Mouse (Mus musculus) adrenal gland, postnatal 14 days (tissue): ENCODE data around the gene F13b. TPM values are rescaled to one million over a fixed set of nuclear protein-coding genes. Genes with fewer than 3 reads are reported as not detected.

Experiments
- DNase-seq: peaks from one replicate; pipeline ENCODE4 v3.0.0; 2021; ENCODE audit warnings: mixed read lengths
- long read RNA-seq, 2 experiments: library from polyadenylated mRNA; stranded (forward); transcript quantifications; one replicate each; pipeline ENCODE4 v2.0.0; 2021
- total RNA-seq: library from RNA; stranded (reverse); gene quantifications from 2 replicates; pipeline ENCODE4 v1.2.3, GENCODE M21; 2021

F13b gene
- 0.90 and 21.9 TPM in 2 replicates for total RNA-seq
- long read RNA-seq, experiment 1, partial matches to known transcripts: 1 of 1 reads
- long read RNA-seq, experiment 1, other reads (novel, unspliced or antisense): 0 of 1 reads
- long read RNA-seq, experiment 2, transcript F13b-201 (12 exons, 2,379 nt): major isoform, 10 of 11 reads
- long read RNA-seq, experiment 2, partial matches to known transcripts: 1 of 11 reads
- long read RNA-seq, experiment 2, other reads (novel, unspliced or antisense): 0 of 11 reads

- DNase-seq: no peak
Observed at GRCm38 (mm10) chr1:139501258-139501752, at the start of gene F13b. TSS of gene F13b (plus strand) at chr1:139501702.

DNA sequence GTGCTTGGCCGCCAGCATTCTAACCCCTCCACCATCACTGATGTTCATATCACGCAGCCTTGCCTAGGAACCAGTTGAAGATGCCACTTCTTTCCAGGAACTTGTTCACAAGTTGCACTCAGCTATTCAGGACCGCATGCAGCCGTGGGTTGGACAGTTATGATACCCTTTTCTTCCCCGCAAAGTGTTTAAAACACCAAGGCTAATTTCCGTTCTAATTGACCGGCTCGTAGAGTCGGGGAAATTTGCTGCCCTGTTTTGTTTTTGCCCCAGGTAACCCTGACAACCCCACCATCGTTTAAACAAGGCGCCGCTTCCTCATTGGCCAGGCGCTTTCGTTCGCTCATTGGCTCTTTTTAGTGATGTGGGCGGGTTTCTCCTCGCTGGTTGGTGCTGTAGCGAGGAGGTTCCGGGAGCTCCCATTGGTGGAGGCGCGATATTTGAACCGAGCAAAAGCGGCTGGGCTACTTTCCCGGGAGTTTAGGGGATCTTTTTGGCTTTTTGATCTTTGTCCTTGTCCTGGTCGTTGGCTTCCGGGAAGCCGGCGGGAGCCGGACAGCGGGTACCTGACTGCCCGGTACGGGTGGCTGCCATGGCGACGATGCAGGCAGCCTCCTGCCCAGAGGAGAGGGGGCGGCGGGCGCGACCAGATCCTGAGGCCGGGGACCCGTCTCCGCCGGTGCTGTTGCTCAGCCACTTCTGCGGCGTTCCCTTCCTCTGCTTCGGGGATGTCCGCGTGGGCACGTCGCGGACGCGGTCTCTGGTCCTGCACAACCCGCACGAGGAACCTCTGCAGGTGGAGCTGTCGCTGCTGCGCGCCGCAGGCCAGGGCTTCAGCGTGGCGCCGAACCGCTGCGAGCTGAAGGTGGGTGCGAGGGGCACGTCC is 46.9 kb upstream of the F13b start, which contains the start of gene Aspm:
Aspm (plus strand) TSS at position 433 of the 886 bp plus-strand sequence.
- peak; percentile 93 for DNase-seq

DNA sequence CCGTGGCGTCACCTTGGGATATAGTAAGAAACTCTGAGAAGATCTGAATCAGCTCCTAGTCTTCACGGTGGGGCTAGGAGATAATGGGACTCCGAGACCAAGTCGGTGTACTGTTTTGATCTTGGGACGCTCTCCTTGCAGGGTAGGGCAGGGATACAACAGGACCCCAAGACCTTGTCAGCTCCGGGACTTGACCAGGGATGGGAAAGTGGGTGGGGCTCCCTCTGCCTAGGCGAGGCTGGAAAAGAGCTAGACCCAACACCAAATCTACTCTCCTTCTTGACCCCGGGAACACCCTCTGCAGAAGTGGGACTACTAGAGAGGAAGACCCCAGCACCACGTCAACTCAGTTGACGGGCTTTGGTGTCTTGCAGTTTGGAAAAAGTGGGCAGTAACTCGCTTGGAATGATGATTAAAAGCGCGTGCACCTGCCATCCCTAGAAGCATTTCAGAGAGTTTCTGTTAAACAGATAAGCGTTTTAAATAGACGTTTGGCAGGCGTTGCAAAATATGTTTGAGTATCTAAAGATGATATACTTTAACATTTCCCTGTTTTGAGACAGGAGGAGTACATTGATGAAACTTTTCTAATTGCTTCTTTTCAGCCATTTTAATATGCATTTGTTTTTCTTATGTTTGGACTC is 46.2 kb upstream of the F13b start:
- DNase-seq: no peak

- DNase-seq: no peak
Observed at GRCm38 (mm10) chr1:139460807-139461206, 40.7 kb upstream of the F13b start.

DNA sequence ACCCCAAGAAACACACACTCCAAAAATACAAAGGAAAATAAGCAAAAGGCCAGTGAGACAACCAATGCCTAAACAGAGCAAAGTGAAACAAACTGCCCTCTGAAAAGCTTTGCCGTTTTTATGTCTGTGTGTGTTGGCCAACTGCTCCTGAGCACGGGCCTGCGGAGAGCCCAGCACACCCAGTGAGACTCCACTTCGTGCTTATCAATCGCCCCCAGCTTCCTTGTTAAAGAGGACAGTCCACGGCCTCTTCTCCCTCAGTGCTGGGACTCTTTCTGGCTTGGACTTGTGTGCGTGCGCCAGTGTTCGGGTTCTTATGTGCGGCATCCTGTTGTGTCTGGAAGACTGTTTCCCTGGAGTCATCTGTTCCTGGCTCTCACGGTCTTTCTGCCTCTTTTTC is 35.6 kb upstream of the F13b start:
- no peak for DNase-seq

GRCm38 (mm10) chr1:139478898-139479297 is 22.6 kb upstream of the F13b start:
- no peak for DNase-seq

GRCm38 (mm10) chr1:139480246-139480645 is 21.3 kb upstream of the F13b start:
- DNase-seq: no peak

- DNase-seq: no peak
Observed at GRCm38 (mm10) chr1:139481146-139481545, 20.4 kb upstream of the F13b start.

DNA sequence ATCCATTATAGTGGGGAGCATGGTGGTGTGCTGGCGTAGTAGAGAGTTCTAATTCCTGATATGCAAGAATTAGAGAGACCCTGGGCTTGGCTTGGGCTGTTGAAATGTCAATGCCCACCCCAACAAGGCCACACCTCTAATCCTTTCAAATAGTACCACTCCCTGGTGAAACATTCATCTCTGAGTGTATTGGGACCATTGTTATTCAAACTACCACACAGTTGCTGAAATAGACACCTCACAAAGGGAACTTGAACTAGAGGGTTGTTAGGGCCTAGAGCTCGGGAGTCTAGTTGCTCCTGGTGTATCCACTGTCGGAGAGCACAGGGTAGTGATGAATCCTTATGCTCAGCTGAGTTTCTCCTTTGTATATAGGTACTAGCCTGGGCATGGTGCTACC is 6.9 kb upstream of the F13b start:
- no peak for DNase-seq

DNA sequence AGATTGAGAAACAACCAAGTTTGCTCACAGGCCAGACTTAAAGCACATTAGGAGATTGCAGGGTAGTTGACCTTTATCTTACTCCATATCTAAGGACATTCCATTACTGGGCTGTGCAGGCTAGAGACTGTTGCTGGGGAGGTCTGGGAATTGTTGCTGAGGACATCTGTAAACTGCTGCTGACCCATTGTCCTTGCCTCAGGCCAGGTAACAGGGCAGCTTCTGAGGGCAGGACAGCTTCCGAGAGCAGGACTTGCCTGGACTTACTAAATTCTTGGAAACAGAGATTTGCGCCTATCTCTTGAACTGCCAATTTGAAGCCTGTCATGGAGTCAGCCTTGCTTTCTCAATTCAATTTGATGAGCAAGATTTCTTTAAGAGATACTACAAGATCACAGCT is 6.1 kb upstream of the F13b start:
- no peak for DNase-seq

- DNase-seq: no peak
Observed at GRCm38 (mm10) chr1:139496212-139496611, 5.3 kb upstream of the F13b start.

DNA sequence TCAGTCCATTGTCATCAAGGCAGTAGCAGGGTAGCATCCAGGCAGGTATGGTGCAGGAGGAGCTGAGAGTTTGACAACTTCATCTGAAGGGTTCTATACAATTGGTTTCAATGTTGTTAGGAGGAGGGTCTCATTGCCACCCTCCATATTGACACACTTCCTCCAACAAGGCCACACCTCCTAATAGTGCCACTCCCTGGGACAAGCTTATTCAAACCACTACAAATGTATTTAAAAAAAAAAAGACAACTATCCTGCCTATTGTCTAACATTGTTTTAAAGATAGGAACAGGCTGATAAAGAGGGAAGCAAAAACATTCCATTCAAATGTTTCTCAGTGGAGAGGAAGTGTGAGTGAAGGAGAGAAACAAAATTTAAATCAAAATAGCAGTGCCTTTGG is 1.8 kb upstream of the F13b start:
- no peak for DNase-seq

DNA sequence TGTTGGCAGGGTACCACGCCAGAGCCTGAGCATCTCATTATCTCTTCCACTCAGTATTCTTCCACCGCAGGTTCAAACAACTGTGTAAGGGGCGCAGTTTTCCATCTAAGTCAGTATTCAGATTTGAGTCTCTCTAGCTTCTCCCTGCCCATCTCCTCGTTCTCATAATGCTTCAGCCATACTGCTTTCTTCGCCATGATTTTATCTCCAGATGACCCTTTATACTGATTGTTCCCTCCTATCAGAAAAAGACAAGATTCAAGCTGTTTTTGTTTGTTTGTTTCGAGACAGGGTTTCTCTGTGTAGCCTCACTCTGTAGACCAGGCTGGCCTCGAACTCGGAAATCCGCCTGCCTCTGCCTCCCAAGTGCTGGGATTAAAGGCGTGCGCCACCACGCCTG is 13.1 kb downstream of the F13b start:
- DNase-seq: no peak

DNA sequence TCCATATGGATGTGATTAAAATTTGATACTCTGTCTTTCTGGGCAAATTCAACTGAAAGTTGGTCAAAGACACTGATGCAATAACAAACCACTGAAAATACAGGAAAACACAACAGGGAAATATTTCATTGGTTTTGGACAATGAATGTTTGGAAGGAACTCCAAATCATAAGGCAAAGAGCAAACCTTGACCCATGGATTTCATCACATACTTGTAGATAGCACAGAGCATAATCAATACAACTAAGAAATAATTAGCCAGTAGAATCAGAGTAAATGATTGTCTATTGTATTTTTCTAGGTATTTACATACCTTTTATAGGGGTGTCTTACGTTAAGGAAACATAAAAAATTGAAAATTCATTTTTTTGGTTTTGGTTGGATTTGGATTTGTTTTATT is 47.0 kb downstream of the F13b start:
- DNase-seq: no peak

GRCm38 (mm10) chr1:139551311-139551710 is 49.8 kb downstream of the F13b start:
- DNase-seq: no peak

DNA sequence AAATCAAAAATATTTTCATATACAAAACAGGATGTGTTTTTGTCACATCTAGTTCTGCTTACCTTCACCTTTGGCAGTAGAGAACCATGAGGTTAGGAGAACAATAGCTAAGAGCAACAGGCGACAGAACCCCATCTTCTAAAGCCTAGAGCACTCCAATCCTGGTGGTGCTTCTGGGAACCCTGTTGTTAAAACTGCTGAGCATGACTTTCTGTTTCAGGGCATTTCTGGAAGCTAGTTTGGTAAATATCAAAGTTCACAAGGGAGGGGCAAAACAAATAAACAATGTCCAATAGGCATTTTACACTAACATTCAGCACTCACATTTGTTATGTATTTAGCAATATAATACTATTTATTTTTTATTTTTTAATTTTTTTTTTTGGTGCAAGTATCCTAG is 58.5 kb downstream of the F13b start, which contains the start of gene Cfhr1:
Cfhr1 (minus strand) TSS at position 249 of the 400 bp plus-strand sequence.
- DNase-seq: no peak

Other genes with a start within 250 kb of the F13b start
- not detected in 2 replicates for gene Crb1, start 124.6 kb upstream of the F13b start, total RNA-seq
- 34.7 and 36.5 TPM in 2 replicates for gene Zbtb41, start 79.4 kb upstream of the F13b start, total RNA-seq
- 7.7 and 8.2 TPM in 2 replicates for gene Aspm, start 46.9 kb upstream of the F13b start, total RNA-seq
- 0.60 and 9.9 TPM in 2 replicates for gene Cfhr1, start 58.6 kb downstream of the F13b start, total RNA-seq